Mouse (Mus musculus): ENCODE results near the gene Rae1.

GRCm38 (mm10) chr2:173027169-173027823, 27.4 kb downstream of the Rae1 start:
- TF ChIP-seq FLI1 (IDR thresholded peaks at IDR 0.05; ENCODE audit: low read length) (no peak), GATA1 (IDR thresholded peaks at IDR 0.05; ENCODE audit: borderline replicate concordance, low read length) (no peak)

Measured in megakaryocyte, embryonic 14.5 days (primary cell).